Mouse (Mus musculus) embryo, embryonic 10.5 days (tissue): ENCODE results near the gene Hist4h4.
"Not testable (repeated sequence)": the region's sequence is repeated elsewhere in the genome, so short reads cannot be mapped to it uniquely, and the experiment has no call there.

Experiments
- DNase-seq: peaks from one replicate; pipeline ENCODE4 v3.0.0-alpha.2; 2015; ENCODE audit warnings: low spot score

Gene Hist4h4

GRCm38 (mm10) chr6:136813117-136813516, 8.9 kb upstream of the Hist4h4 start:
- DNase-seq: no peak

GRCm38 (mm10) chr6:136811196-136811595, 7.0 kb upstream of the Hist4h4 start:
- no peak for DNase-seq

GRCm38 (mm10) chr6:136809673-136810072, 5.5 kb upstream of the Hist4h4 start:
- no peak for DNase-seq

GRCm38 (mm10) chr6:136809077-136809476, 4.9 kb upstream of the Hist4h4 start:
- DNase-seq: no peak

- DNase-seq: no peak
Measured at GRCm38 (mm10) chr6:136808631-136809046, 4.4 kb upstream of the Hist4h4 start.

DNA sequence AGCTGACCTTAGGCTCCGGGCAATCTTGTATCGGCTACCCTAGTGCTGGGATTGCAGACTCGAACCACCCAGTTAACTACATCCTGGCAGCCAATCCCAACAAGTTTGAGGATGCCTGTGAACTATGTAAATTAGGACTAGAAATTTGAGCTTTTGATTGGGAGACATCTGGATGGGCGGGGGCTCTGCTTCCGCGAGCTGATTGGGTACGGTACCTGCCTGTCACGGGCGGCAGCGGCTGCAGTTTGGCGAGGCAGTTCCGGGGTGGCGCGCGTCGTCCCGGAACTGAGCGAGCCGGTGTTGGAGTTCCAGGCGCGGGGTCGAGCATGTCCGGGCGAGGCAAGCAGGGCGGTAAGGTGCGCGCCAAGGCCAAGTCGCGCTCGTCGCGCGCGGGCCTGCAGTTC, 3.8 kb upstream of the Hist4h4 start, which contains the start of gene H2afj:
TSS of gene H2afj (plus strand) at position 231 of the 404 bp plus-strand sequence.
- peak; percentile 96 for DNase-seq

DNA sequence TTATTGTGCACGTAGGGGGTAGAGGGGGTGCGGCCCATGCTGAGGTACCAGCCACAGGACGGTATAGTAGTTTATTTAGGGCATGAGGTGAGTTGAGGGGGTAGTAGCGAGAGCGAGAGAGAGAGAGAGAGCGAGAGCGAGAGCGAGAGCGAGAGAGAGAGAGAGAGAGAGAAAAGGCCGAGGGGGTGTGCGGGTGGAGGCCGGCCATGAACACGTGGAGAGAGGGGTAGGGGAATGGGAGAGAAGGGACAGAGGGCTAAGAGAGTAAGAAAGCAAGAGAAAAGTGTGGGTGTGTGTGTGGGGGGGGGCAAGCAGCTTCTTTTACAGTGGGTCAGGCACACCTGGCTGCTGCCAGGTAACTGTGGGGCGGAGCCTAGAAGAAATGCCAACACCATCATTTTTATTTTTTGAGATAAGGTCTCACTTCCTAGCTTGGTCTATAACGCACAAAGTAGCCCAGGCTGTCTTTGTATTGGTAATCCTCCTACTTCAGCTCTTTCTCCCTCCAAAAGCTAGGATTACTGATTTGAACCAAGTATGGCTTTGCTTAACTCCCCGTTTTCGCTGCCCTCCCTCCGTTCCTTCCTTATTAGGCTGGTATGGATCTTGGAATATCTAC, 3.3 kb upstream of the Hist4h4 start:
- no peak for DNase-seq

DNA sequence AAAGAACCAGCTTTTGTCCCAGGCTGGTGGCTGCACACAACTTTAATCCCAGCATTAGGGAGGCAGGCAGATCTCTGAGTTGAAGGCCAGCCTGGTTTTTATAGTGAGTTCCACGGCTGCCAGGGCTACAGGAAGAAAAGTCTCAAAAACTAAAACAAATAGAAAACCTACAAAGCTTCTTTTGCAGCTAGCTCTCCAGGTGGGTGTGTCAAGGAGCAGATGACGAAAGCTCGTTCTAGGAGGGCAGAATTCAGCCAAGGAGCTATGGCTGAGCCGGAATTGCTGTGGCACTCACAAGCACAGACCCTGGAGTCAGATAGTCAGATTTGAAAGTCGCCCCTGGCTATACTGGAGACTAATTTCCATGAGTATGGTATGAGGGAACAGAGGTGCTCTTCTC, 2.6 kb upstream of the Hist4h4 start:
- no peak for DNase-seq

- no peak for DNase-seq
Measured at GRCm38 (mm10) chr6:136805409-136805775, 1.2 kb upstream of the Hist4h4 start.

DNA sequence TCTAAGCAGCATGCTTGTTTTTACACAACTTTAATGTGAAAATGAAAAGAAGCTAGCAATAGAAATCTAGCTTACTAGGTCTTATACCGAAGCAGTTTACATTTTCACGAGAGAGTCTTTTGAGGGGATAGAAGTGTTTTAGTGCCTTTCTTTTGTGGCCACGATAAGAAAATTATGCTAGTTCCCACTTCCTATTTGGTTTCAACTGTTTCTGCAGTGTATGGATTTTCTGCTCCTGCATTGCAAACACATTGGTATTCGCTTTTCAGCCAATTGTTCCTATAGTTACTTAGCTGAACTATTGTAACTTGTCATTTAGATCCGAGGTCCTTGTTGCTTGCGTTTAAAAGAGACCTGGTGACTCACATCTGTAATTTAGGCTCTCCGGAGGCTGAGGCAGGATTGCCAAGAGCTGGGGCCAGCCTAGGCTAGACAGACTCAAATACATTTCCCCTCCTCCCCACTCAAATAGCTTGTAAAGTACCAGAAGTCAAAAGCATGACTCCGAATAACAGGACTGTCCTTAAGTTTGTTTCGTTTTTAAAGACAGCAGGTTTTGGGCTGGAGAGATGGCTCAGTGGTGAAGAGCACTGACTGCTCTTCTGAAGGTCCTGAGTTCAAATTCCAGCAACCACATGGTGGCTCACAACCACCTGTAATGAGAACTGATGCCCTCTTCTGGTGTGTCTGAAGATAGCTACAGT, 642 bp upstream of the Hist4h4 start:
- peak; percentile 57 for DNase-seq

DNA sequence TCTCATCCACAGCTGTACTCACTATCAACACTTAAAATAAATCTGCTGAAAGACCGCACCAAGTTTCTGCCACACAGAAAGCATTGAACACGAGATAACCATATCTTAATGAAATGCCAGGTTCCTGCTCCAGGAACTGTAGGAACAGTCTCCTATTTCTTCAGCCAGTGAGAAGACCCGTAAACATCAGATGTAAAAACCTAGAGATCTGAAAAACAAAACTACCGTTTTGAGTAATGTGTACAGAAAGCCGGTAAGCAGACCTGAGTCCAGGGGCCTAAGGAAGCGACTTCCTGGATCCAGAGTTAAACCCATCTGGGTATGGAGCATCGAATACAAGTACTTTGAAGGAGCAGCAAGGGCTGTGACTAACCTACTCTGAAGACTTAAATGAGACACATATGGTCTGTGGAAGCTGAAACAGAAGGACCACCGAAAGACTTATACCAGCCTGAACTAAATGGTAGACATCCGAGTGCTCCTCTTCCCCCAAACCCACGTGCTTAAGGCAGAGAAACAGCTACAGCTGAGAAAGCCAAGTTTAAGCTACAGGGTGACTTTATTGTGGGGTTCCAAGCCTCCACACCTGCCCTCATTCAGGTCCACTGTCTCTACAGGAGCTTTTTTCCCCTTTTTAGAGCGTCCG, 999 bp downstream of the Hist4h4 start:
- no peak for DNase-seq

DNA sequence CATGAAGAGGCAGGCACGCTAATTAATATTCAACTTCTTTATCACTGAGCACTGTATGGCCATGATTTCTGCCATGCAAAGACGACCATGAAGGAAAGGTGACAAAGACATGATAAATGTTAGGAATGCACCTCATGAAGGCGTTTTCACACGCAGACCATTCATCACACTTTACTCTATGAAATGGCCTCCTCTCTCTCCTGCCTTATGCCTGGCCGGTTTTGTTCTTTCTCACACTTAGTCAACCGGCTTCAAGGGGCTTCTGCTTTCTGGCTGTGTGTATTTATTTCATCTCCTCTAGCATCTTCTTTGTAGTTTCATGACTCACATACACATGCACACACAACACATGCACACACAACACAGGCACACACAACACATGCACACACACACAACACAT, 2.9 kb downstream of the Hist4h4 start:
- no peak for DNase-seq

GRCm38 (mm10) chr6:136800710-136801109, 3.5 kb downstream of the Hist4h4 start:
- DNase-seq: no peak

- DNase-seq: not testable (repeated sequence)
Measured at GRCm38 (mm10) chr6:136797874-136798693, 6.1 kb downstream of the Hist4h4 start.

GRCm38 (mm10) chr6:136795850-136796249, 8.4 kb downstream of the Hist4h4 start:
- DNase-seq: no peak

GRCm38 (mm10) chr6:136795110-136795509, 9.1 kb downstream of the Hist4h4 start:
- DNase-seq: no peak

DNA sequence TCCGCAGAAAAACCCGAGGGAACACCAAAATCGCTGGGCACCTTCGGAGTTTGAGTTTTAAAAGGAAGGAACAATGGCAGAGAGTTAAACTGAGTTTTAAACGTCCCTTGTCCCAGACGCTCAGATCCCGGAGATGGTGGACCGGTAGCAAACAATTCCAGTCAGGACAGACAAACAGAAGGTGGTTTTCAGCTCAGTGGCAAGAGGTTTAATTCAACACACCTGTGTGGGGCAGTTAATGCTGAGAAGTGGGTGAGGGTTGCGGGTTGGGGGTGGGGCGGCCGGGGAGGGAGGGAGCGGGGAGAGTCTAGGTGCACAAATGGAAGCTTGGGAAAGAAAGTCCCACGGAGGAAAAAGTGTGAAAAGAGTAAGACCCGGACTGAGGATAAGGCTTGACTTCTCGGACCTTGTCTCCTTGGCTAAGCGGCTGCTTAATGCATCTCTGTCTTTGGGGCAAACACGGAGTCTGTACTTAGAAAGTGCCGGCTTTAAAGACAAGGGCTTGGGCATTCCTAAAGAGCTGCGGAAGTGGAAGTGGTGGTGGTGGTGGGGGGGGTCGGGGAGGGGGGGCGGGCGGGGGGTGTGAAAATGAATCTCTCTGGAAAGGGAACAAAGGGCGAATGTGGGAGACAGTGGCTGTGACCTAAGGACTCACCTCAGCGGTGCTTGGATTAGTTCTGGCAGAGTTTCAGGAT, 10.2 kb downstream of the Hist4h4 start:
- DNase-seq: peak; percentile 42

DNA sequence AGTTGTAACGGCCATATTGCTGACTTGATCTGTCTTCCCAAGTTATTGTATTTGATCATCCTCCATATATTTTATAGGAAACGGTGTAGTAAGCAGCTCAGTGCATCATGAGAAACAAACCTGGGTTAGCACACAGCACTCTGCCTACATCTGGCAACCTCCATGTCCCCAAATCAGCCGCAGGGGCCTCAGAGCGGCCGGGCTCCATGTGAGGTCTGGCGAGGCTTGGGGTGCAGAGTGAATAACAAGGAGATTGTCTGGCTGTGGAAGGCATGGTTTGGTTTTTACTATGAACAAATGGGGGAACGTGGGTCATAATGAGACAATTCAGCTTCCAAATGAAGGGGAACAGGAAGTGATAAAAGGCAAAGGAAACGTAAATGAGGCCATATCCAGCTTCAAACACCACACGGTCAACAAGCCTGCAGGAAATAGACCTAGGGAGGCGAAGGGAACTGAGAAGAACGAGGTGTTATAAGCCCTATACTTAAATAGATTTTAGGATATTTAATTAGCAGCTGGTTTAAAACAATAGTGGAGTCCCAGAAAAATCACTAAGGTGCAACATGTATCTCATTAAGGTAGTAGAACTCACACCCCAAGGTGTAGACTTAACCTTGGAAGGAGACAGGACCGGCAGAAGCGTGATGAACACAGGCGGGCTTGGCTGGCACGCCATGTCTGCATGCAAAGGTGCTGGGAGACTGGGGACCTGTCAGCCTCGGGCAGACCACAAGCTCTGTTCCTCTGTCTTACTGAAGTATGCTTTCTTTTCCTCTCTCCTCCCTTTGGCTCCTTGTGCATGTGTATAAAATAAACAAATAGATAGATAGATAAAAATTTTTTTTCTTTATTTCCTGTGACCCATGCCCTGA, 11.1 kb downstream of the Hist4h4 start:
- DNase-seq: peak; percentile 23

GRCm38 (mm10) chr6:136789391-136789971, 14.7 kb downstream of the Hist4h4 start:
- no peak for DNase-seq

GRCm38 (mm10) chr6:136782761-136783160, 21.5 kb downstream of the Hist4h4 start:
- no peak for DNase-seq
